Mouse (Mus musculus) intestine, embryonic 16.5 days (tissue): ENCODE data around the gene Coa7. TPM values are rescaled to one million over a fixed set of nuclear protein-coding genes. Genes with fewer than 3 reads are reported as not detected.
A peak's percentile ranks its signal among the peaks of the same experiment; 100 is the strongest.

ENCODE experiments used
- ATAC-seq: fragments of 200-750 bp; cut with Nextera tagmentation; 2 replicates; pipeline ENCODE4 v1.8.0; 2017; ENCODE audit warnings: moderate TSS enrichment, moderate library complexity
- H3K27ac ChIP-seq: fragments of 300-500 bp; sonication (generic); 2 replicates; pipeline ENCODE4 v1.5.1; 2014; ENCODE audit warnings: mild to moderate bottlenecking, low read length
- H3K27me3 ChIP-seq: fragments of 300-500 bp; sonication (generic); replicated peaks from 2 replicates; pipeline ENCODE4 v1.6.1; 2014; ENCODE audit warnings: low read length, control low read depth, mixed read lengths; ENCODE audit not compliant: control insufficient read depth, insufficient read depth
- H3K36me3 ChIP-seq: fragments of 300-500 bp; sonication (generic); 2 replicates; pipeline ENCODE4 v1.6.1; 2014; ENCODE audit warnings: low read length, control low read depth; ENCODE audit not compliant: control insufficient read depth, insufficient read depth
- H3K4me1 ChIP-seq: fragments of 300-500 bp; sonication (generic); 2 replicates; pipeline ENCODE4 v1.6.1; 2014; ENCODE audit warnings: low read length, control low read depth, mixed read lengths; ENCODE audit not compliant: control insufficient read depth, insufficient read depth
- H3K4me2 ChIP-seq: fragments of 300-500 bp; sonication (generic); 2 replicates; pipeline ENCODE4 v1.6.1; 2014; ENCODE audit warnings: low read depth, low read length, control low read depth
- H3K4me3 ChIP-seq: fragments of 300-500 bp; sonication (generic); 2 replicates; pipeline ENCODE4 v1.5.1; 2014; ENCODE audit warnings: mild to moderate bottlenecking, low read length
- H3K9ac ChIP-seq: fragments of 300-500 bp; sonication (generic); 2 replicates; pipeline ENCODE4 v1.6.1; 2014; ENCODE audit warnings: low read depth, low read length
- H3K9me3 ChIP-seq: fragments of 300-500 bp; sonication (generic); 2 replicates; pipeline ENCODE4 v1.6.1; 2016; ENCODE audit warnings: low read length, control low read depth; ENCODE audit not compliant: control insufficient read depth
- WGBS: fragments of 180-500 bp; shearing (Covaris S2); extraction: QIAGEN DNeasy Blood & Tissue Kit; methylation state at CpG from one replicate; pipeline ENCODE4 v1.1.7; 2014; 5-methylcytosine and 5-hydroxymethylcytosine counted together
- polyA plus RNA-seq: library from polyadenylated mRNA; unstranded; fragments of >200 nt; fragmentation: Nextera tagmentation; extraction: Ambion mirVana; gene quantifications from 2 replicates; pipeline ENCODE4 v1.2.1, GENCODE M21; 2015

Gene Coa7
- polyA plus RNA-seq, 1 experiment from 2014 or later = 68.5 TPM

DNA sequence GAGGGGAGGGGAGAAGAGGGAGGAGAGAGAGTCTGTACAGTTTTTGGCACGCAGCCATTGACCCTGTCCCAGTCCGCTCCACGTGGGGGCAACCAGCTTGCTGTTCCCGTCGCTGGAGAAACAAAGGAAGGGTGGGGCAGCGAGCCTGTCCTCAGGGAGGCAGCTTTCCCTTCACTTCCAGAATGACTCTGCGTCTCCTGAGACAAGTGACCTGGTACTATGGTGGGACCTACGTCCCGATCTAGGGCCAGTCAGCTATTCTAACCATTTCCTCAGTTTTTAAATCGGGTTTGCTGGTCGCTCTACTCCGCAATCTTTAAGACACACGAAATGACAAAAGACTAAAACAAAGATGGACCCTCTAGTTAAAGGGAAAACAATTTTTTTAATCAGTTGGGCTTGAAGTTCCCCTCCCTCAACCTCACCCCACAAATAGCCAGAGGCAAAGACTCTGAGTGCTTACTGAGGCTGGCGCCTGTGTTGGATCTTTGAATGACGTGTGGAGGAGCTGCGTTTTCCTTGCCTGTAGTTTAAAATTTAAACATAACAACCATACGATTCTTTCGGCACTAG is 59.8 kb downstream of the Coa7 start:
- Histone ChIP-seq H3K9ac (peak overlapping the region; percentile 21), H3K9me3 (no peaks in the 10 kb centered on the region), H3K4me2 (peak overlapping the region; percentile 43), H3K27me3 (peaks cover 8% of the 10 kb centered on the region), H3K4me1 (peaks cover 20% of the 10 kb centered on the region), H3K36me3 (no peaks in the 10 kb centered on the region), H3K27ac (peak overlapping the region; percentile 46), H3K4me3 (peak overlapping the region; percentile 44)
- 1% methylated on average over 18 of the region's 18 CpGs for WGBS
- peak; percentile 57 for ATAC-seq

DNA sequence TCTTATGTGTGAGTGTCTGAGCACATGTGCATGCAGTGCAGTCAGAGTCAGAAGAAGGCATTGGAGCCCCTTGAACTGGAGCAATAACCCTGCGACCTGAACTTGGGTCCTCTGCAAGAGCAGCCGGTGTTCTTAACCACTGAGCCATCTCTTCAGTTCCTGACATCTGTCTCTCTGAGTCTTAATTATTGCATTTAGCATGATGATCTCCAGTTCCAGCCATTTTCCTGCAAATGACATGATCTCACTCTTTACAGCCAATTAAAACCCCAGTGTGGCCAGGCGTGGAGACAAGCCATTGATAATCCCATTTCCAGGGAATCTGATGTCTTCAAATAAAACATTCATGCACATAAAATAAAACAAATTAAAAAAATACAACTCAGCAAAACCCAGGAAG is 60.8 kb downstream of the Coa7 start:
- Histone ChIP-seq H3K4me1 (peaks cover 17% of the 10 kb centered on the region), H3K4me3 (no peak overlapping the region), H3K27ac (no peak overlapping the region), H3K4me2 (no peak overlapping the region), H3K27me3 (0 out of 2 replicates have a peak, but pooled peaks cover 2% of the 10 kb centered on the region), H3K36me3 (no peaks in the 10 kb centered on the region), H3K9ac (no peak overlapping the region), H3K9me3 (no peaks in the 10 kb centered on the region)
- no peak for ATAC-seq
- 77% methylated on average over 3 of the region's 3 CpGs for WGBS

- Histone ChIP-seq H3K9ac (no peak overlapping the region), H3K4me3 (no peak overlapping the region), H3K36me3 (no peaks in the 10 kb centered on the region), H3K9me3 (no peaks in the 10 kb centered on the region), H3K4me2 (no peak overlapping the region), H3K27ac (peak overlapping the region; percentile 73), H3K27me3 (no peaks in the 10 kb centered on the region), H3K4me1 (peaks cover 17% of the 10 kb centered on the region)
- 48% methylated on average over 5 of the region's 5 CpGs for whole genome bisulfite sequencing
- peak; percentile 78 for ATAC-seq
These were observed 63.2 kb downstream of the Coa7 start for GRCm38 (mm10) chr4:108391124-108391523.

Other genes starting within 250 kb of the Coa7 start
- gene Podn, start 231.7 kb upstream of the Coa7 start, polyA plus RNA-seq = 0.72 and 1.5 TPM in 2 replicates
- gene Scp2, start 183.1 kb upstream of the Coa7 start, polyA plus RNA-seq = 372 and 434 TPM in 2 replicates
- gene Echdc2, start 162.7 kb upstream of the Coa7 start, polyA plus RNA-seq = 34.4 and 36.0 TPM in 2 replicates
- 0.09 and 0.15 TPM in 2 replicates for gene Zyg11a, start 110.1 kb upstream of the Coa7 start, polyA plus RNA-seq
- gene Zyg11b, start 27.0 kb upstream of the Coa7 start, polyA plus RNA-seq = 5.7 and 5.9 TPM in 2 replicates
- gene Shisal2a, start 55.2 kb downstream of the Coa7 start, polyA plus RNA-seq = 0.72 and 0.99 TPM in 2 replicates
- gene Gpx7, start 78.8 kb downstream of the Coa7 start, polyA plus RNA-seq = 33.0 and 34.9 TPM in 2 replicates
- 29.0 and 34.7 TPM in 2 replicates for gene Tut4, start 131.3 kb downstream of the Coa7 start, polyA plus RNA-seq